Mouse (Mus musculus) hematopoietic stem cell, adult 5-6 weeks (primary cell): ENCODE results near the gene Dnttip1. TPM values are rescaled to one million over a fixed set of nuclear protein-coding genes. Genes with fewer than 3 reads are reported as not detected.

ENCODE experiments used
- ATAC-seq, 2 experiments: fragments of 125-278 bp in 1 of 2; replicated peaks in 1 of 2; 2 replicates each; pipeline ENCODE4 v1.8.0; 2016 to 2017; ENCODE audit warnings: inconsistent platforms in 2 of 2, mild to moderate bottlenecking in 2 of 2, moderate number of reproducible peaks in 2 of 2, low read depth in 1 of 2, moderate TSS enrichment in 1 of 2; ENCODE audit not compliant: low FRiP score in 2 of 2, poor library complexity in 2 of 2, severe bottlenecking in 2 of 2, insufficient read depth in 1 of 2, low TSS enrichment in 1 of 2
- total RNA-seq: library from RNA; stranded (forward); fragments of 172-1452, 232-1000 nt; gene quantifications from 2 replicates; pipeline ENCODE4 v1.2.3, GENCODE M21; 2017

Gene Dnttip1
- total RNA-seq, 1 experiment from 2014 or later = 31.3 TPM

GRCm38 (mm10) chr2:164746693-164747092, 910 bp downstream of the Dnttip1 start:
- ATAC-seq = no peak

GRCm38 (mm10) chr2:164748191-164748590, 2.4 kb downstream of the Dnttip1 start:
- no peak for ATAC-seq

GRCm38 (mm10) chr2:164748991-164749390, 3.2 kb downstream of the Dnttip1 start:
- no peak for ATAC-seq

- no peak for ATAC-seq
These were observed 6.7 kb downstream of the Dnttip1 start for GRCm38 (mm10) chr2:164752454-164752853.

- ATAC-seq = peak; percentile 73 to 78
These were observed 8.3 kb downstream of the Dnttip1 start for GRCm38 (mm10) chr2:164754105-164754504.

GRCm38 (mm10) chr2:164754800-164755199, 9.0 kb downstream of the Dnttip1 start:
- ATAC-seq = no peak

- no peak for ATAC-seq
These were observed 12.1 kb downstream of the Dnttip1 start for GRCm38 (mm10) chr2:164757841-164758240.

- ATAC-seq = no peak
These were observed 12.9 kb downstream of the Dnttip1 start for GRCm38 (mm10) chr2:164758692-164759091.

- no peak for ATAC-seq
These were observed 14.5 kb downstream of the Dnttip1 start for GRCm38 (mm10) chr2:164760059-164760833.

- ATAC-seq = peak in 1 of 2 experiments; percentile 5; a peak in 1 of 4 replicates
These were observed 15.7 kb downstream of the Dnttip1 start for GRCm38 (mm10) chr2:164761502-164761901.

GRCm38 (mm10) chr2:164761971-164762370, 16.2 kb downstream of the Dnttip1 start:
- no peak for ATAC-seq

GRCm38 (mm10) chr2:164762593-164762992, 16.8 kb downstream of the Dnttip1 start:
- ATAC-seq = no peak

- no peak for ATAC-seq
These were observed 20.1 kb downstream of the Dnttip1 start for GRCm38 (mm10) chr2:164765841-164766240.

- no peak for ATAC-seq
These were observed 22.2 kb downstream of the Dnttip1 start for GRCm38 (mm10) chr2:164767812-164768540.

GRCm38 (mm10) chr2:164769258-164770037, 23.7 kb downstream of the Dnttip1 start, which contains the start of gene Ube2c:
Ube2c (plus strand) TSS chr2:164769898.
- peak; percentile 99 for ATAC-seq

GRCm38 (mm10) chr2:164770279-164770678, 24.5 kb downstream of the Dnttip1 start:
- ATAC-seq = no peak

- no peak for ATAC-seq
These were observed 25.3 kb downstream of the Dnttip1 start for GRCm38 (mm10) chr2:164771123-164771522.
